Comparison of ENCODE assay signal across 24 mouse cellular contexts in the genomic region with DNA sequence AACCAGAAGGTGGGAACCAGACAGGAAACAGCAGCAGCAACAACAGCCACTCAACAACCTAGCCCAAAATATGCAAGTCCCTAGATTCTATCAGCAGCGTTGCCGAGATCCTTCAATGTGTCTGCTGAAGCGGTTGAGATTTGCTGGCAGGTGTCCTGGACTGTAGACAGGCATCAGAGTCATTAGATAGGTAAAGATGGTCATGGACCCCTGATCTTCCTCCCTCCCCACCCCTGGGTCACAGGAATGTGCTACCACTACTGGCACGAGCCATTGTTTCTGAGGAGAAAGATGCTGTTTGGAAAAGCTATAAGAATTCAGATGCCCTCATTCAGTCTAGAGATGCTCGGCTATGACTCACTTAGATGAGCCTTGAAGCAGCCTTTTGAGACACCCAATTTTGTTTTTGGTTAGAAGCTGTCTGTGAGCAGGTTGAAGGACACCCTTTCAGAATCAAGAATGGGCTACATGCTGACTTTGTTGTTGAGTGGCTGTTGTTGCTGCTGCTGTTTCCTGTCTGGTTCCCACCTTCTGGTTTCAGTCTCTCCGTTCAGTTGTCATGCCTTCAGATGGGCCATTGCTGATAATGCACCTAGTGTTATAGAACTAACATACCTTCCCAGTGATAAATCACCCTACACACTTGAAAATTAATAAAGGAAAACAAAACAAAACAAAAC. TPM values are rescaled to one million over a fixed set of nuclear protein-coding genes. Genes with fewer than 3 reads are reported as not detected.
DNase-seq lines count a peak whose midpoint lies in the region; ATAC-seq and TF ChIP-seq lines count a peak whose summit lies in the region.
"Had no signal": no experiment of that assay in that cellular context is flagged by ENCODE, and none has a peak within 500 bp of the region (broad histone marks: within the 10 kb centered on the region; RNA-seq: fewer than 3 reads in every experiment).

No protein-coding gene starts in this region.

- no peak for TF ChIP-seq POLR2A in spleen, adult 2 months (IDR thresholded peaks at IDR 0.05; ENCODE audit: low read depth, low read length)

- no peak for TF ChIP-seq CTCF in spleen, adult 2 months (IDR thresholded peaks at IDR 0.05; ENCODE audit: extremely low read depth, insufficient read depth, insufficient read length, insufficient replicate concordance)

- peaks cover 16% of the 10 kb centered on the region for H3K4me1 ChIP-seq in spleen, adult 2 months (ENCODE audit: control insufficient read depth, insufficient read depth, insufficient read length)
- no peaks in the 10 kb centered on the region for H3K4me1 ChIP-seq in hindbrain, embryonic 11.5 days (replicated peaks; ENCODE audit: control insufficient read depth, insufficient read depth, low read length)

- H3K4me2 ChIP-seq in hindbrain, embryonic 11.5 days (replicated peaks; ENCODE audit: low read depth, low read length) = no peak overlapping the region
- H3K4me2 ChIP-seq: embryonic facial prominence, embryonic 12.5 days; hindbrain, embryonic 13.5 days; intestine, embryonic 15.5 days; limb, embryonic 12.5 days; midbrain, embryonic 15.5 days had no signal

- whole genome bisulfite sequencing in spleen, adult 2 months = 38% methylated on average over 6 of the region's 6 CpGs
- 88% methylated on average over 6 of the region's 6 CpGs for WGBS in hindbrain, embryonic 11.5 days

- no peaks in the 10 kb centered on the region for H3K36me3 ChIP-seq in spleen, adult 2 months (ENCODE audit: control insufficient read depth, insufficient read depth, low read length)
- H3K36me3 ChIP-seq in hindbrain, embryonic 11.5 days (ENCODE audit: control insufficient read depth, insufficient read depth, low read length) = no peaks in the 10 kb centered on the region
- H3K36me3 ChIP-seq: embryonic facial prominence, embryonic 12.5 days; G1E; hindbrain, embryonic 13.5 days; intestine, embryonic 15.5 days; limb, embryonic 12.5 days; liver, embryonic 12.5 days; midbrain, embryonic 15.5 days had no signal

- no peak for DNase-seq in spleen, adult 2 months (ENCODE audit: low read depth in 1 of 2, low spot score in 2 of 2)
- no peak for DNase-seq in spleen, postnatal 14 days (ENCODE audit: low spot score in 2 of 2)
- peak; percentile 52 for DNase-seq in CD4-positive, CD25-positive, alpha-beta regulatory T cell, adult 2 months (ENCODE audit: low read depth, low spot score)
- DNase-seq in induced T-regulatory cell, adult 2 months (ENCODE audit: low read depth) = peak; percentile 70
- DNase-seq in thymus, postnatal 4 days = peak; percentile 46
- DNase-seq in hindbrain, embryonic 11.5 days (ENCODE audit: low spot score) = no peak
- DNase-seq in kidney, postnatal 25 days = no peak
- DNase-seq: cerebellum, adult 9-11 months; gastrocnemius, postnatal 25 days; kidney, adult 9 months; lung, adult 2 months; right cerebral cortex, postnatal 25 days had no signal

- no peak for ATAC-seq in hindbrain, embryonic 11.5 days (ENCODE audit: low FRiP score)
- ATAC-seq: forebrain, embryonic 14.5 days; intestine, embryonic 15.5 days; liver, embryonic 12.5 days; midbrain, embryonic 15.5 days had no signal

- peak overlapping the region; percentile 83 for H3K27ac ChIP-seq in spleen, adult 2 months (ENCODE audit: insufficient read depth, low read length)
- no peak overlapping the region for H3K27ac ChIP-seq in hindbrain, embryonic 11.5 days (ENCODE audit: low read depth, low read length)
- H3K27ac ChIP-seq: embryonic facial prominence, embryonic 12.5 days; hindbrain, embryonic 13.5 days; intestine, embryonic 15.5 days; limb, embryonic 12.5 days; liver, embryonic 12.5 days; midbrain, embryonic 15.5 days had no signal

- no peaks in the 10 kb centered on the region for H3K9me3 ChIP-seq in hindbrain, embryonic 11.5 days (ENCODE audit: control insufficient read depth, low read length)
- H3K9me3 ChIP-seq: embryonic facial prominence, embryonic 12.5 days; G1E; hindbrain, embryonic 13.5 days; intestine, embryonic 15.5 days; limb, embryonic 12.5 days; liver, embryonic 12.5 days; midbrain, embryonic 15.5 days had no signal

- no peak overlapping the region for H3K9ac ChIP-seq in hindbrain, embryonic 11.5 days (ENCODE audit: low read depth, low read length)
- H3K9ac ChIP-seq: embryonic facial prominence, embryonic 12.5 days; hindbrain, embryonic 13.5 days; intestine, embryonic 15.5 days; limb, embryonic 12.5 days; liver, embryonic 12.5 days; midbrain, embryonic 15.5 days had no signal

- H3K4me3 ChIP-seq in spleen, adult 2 months (ENCODE audit: extremely low read depth, insufficient read depth, insufficient read length) = no peak overlapping the region
- no peak overlapping the region for H3K4me3 ChIP-seq in hindbrain, embryonic 11.5 days (ENCODE audit: low read depth, low read length)
- H3K4me3 ChIP-seq: embryonic facial prominence, embryonic 12.5 days; erythroblast, embryonic 14.5 days; hindbrain, embryonic 13.5 days; intestine, embryonic 15.5 days; limb, embryonic 12.5 days; liver, embryonic 12.5 days; midbrain, embryonic 15.5 days; myocyte had no signal

- no peaks in the 10 kb centered on the region for H3K27me3 ChIP-seq in spleen, adult 2 months (ENCODE audit: control insufficient read depth, insufficient read depth, low read length)
- H3K27me3 ChIP-seq in hindbrain, embryonic 11.5 days (ENCODE audit: control insufficient read depth, insufficient read depth, low read length) = no peaks in the 10 kb centered on the region
- H3K27me3 ChIP-seq: embryonic facial prominence, embryonic 12.5 days; hindbrain, embryonic 13.5 days; intestine, embryonic 15.5 days; limb, embryonic 12.5 days; midbrain, embryonic 15.5 days had no signal

RNA-seq across cellular contexts. Expression of a gene that starts 3.5 kb away (rescaled TPM):
- 39.3 and 51.3 TPM in 2 replicates for polyA plus RNA-seq in spleen, adult 2 months (2012; rRNA removed)
- polyA plus RNA-seq in hindbrain, embryonic 11.5 days (2014; fragmentation: Nextera tagmentation; extraction: Ambion mirVana) = 96.1 and 102 TPM in 2 replicates

RNA-seq across cellular contexts. Expression of a gene that starts 57.2 kb away (rescaled TPM):
- 0.09 TPM in 1 of 2 replicates, not detected in the other for polyA plus RNA-seq in spleen, adult 2 months (2012; rRNA removed)
- polyA plus RNA-seq in hindbrain, embryonic 11.5 days (2014; fragmentation: Nextera tagmentation; extraction: Ambion mirVana) = 1.8 and 2.4 TPM in 2 replicates
- polyA plus RNA-seq: C2C12; erythroblast, embryonic 14.5 days; large intestine, adult 2 months; lung, adult 2 months; myocyte had no signal

RNA-seq across cellular contexts. Expression of a gene that starts 57.2 kb away (rescaled TPM):
- 48.5 and 60.4 TPM in 2 replicates for polyA plus RNA-seq in spleen, adult 2 months (2012; rRNA removed)
- polyA plus RNA-seq in hindbrain, embryonic 11.5 days (2014; fragmentation: Nextera tagmentation; extraction: Ambion mirVana) = 160 and 164 TPM in 2 replicates

Comparison
In these comparisons a context has a peak if more than half of its experiments do, and no peak if none do; other contexts are left out.
1. DNase-seq: peak in CD4-positive, CD25-positive, alpha-beta regulatory T cell, adult 2 months (single experiment), induced T-regulatory cell, adult 2 months (single experiment) and thymus, postnatal 4 days (single experiment); none in spleen, adult 2 months (0 of 2), spleen, postnatal 14 days (0 of 2), hindbrain, embryonic 11.5 days (single experiment) and kidney, postnatal 25 days (0 of 2).